Mouse (Mus musculus): ENCODE data around the gene Mlxipl. TPM values are rescaled to one million over a fixed set of nuclear protein-coding genes. Genes with fewer than 3 reads are reported as not detected.

The Mlxipl gene
- total and polyA plus RNA-seq, 2 experiments = 198 to 617 TPM

DNA sequence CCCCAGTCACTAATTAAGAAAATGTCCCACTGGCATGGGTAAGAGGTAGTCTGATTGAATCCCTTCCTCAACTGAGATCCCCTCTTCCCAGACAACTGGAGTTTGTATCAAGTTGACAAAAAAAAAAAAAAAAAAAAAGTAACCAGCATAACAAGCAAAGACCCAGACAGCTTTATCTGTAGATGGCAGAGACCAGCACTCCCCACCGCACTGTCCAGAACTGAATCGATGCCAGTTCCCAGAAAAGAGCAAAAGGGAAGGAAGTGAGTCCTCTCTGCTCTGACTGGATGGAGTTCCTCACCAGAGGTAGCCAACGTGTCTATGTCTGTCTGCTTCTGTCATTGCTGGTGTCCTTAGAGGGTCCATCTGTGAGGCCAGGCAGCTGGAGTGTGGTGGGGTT is 55.8 kb downstream of the Mlxipl start:
- Histone ChIP-seq H3K9ac (ENCODE audit: low read depth, low read length) (no peak overlapping the region), H3K27ac (replicated peaks; ENCODE audit: insufficient read depth, low read depth, low read length) (no peak overlapping the region), H3K4me1 (ENCODE audit: control insufficient read depth, insufficient read depth, low read length) (peaks cover 4% of the 10 kb centered on the region), H3K36me3 (ENCODE audit: control insufficient read depth, insufficient read depth, low read length) (no peaks in the 10 kb centered on the region), H3K4me3 (ENCODE audit: insufficient read depth, low read depth, low read length) (no peak overlapping the region), H3K27me3 (ENCODE audit: control insufficient read depth, insufficient read depth, low read length) (no peaks in the 10 kb centered on the region), H3K79me2 (ENCODE audit: control insufficient read depth, insufficient read depth, low read length) (peaks cover 5% of the 10 kb centered on the region; the same call in 1 of the 2 replicates)
- WGBS = 60% methylated on average over 3 of the region's 3 CpGs
- no peak for TF ChIP-seq CTCF (IDR thresholded peaks at IDR 0.05; ENCODE audit: low read depth, low read length)
- TF ChIP-seq POLR2A (IDR thresholded peaks at IDR 0.05; ENCODE audit: extremely low read depth, insufficient read depth, low read length) = no peak
- DNase-seq (ENCODE audit: extremely low read depth, low read depth, low spot score) = no peak

DNA sequence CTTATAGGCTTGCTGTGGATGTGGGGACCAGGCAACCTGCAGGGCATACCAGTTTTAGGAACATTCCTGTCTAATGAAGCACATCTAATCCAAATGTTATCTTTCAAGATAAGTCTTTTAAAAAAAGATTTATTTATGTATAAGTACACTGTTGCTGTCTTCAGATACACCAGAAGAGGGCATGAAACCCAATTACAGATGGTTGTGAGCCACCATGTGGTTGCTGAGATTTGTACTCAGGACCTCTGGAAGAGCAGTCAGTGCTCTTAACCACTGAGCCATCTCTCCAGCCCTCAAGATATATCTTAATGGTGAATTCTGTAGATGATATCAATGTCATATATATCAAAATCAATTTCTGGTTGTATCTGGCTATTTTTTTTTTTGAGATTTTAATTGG is 56.3 kb downstream of the Mlxipl start:
- Histone ChIP-seq H3K4me1 (ENCODE audit: control insufficient read depth, insufficient read depth, low read length) (peaks cover 5% of the 10 kb centered on the region), H3K4me3 (ENCODE audit: insufficient read depth, low read depth, low read length) (no peak overlapping the region), H3K36me3 (ENCODE audit: control insufficient read depth, insufficient read depth, low read length) (no peaks in the 10 kb centered on the region), H3K9ac (ENCODE audit: low read depth, low read length) (no peak overlapping the region), H3K27ac (replicated peaks; ENCODE audit: insufficient read depth, low read depth, low read length) (no peak overlapping the region), H3K27me3 (ENCODE audit: control insufficient read depth, insufficient read depth, low read length) (no peaks in the 10 kb centered on the region), H3K79me2 (ENCODE audit: control insufficient read depth, insufficient read depth, low read length) (peaks cover 5% of the 10 kb centered on the region; the same call in 1 of the 2 replicates)
- TF ChIP-seq CTCF (IDR thresholded peaks at IDR 0.05; ENCODE audit: low read depth, low read length) (no peak), POLR2A (IDR thresholded peaks at IDR 0.05; ENCODE audit: extremely low read depth, insufficient read depth, low read length) (no peak)
- no peak for DNase-seq (ENCODE audit: extremely low read depth, low read depth, low spot score)

DNA sequence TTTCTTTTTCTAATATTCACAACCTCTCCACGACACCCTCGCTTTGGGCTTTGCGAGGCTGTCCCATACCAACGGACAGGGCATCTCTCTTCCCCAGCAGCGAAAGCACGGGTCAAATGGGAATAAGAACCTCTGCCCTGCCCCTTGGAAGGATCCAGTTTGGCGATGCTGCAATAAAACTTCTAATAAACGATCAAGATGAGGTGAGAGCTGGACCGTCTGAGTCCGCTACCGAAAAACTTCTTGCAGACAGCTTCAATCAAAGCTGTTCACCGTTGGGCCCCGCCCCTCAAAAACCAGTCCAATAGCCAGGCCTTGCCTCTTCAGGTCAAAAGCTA is 59.0 kb downstream of the Mlxipl start:
- Histone ChIP-seq H3K9ac (ENCODE audit: low read depth, low read length) (peak overlapping the region; percentile 51), H3K4me3 (ENCODE audit: insufficient read depth, low read depth, low read length) (peak overlapping the region; percentile 37), H3K79me2 (ENCODE audit: control insufficient read depth, insufficient read depth, low read length) (peaks cover 5% of the 10 kb centered on the region; the same call in 1 of the 2 replicates), H3K27ac (replicated peaks; ENCODE audit: insufficient read depth, low read depth, low read length) (peak overlapping the region; percentile 32), H3K36me3 (ENCODE audit: control insufficient read depth, insufficient read depth, low read length) (peaks cover 3% of the 10 kb centered on the region; the same call in 1 of the 2 replicates), H3K4me1 (ENCODE audit: control insufficient read depth, insufficient read depth, low read length) (peaks cover 5% of the 10 kb centered on the region), H3K27me3 (ENCODE audit: control insufficient read depth, insufficient read depth, low read length) (no peaks in the 10 kb centered on the region)
- WGBS = under 1% methylated on average over 13 of the region's 13 CpGs
- DNase-seq (ENCODE audit: extremely low read depth, low read depth, low spot score) = no peak
- TF ChIP-seq POLR2A (IDR thresholded peaks at IDR 0.05; ENCODE audit: extremely low read depth, insufficient read depth, low read length) (no peak), CTCF (IDR thresholded peaks at IDR 0.05; ENCODE audit: low read depth, low read length) (no peak)

DNA sequence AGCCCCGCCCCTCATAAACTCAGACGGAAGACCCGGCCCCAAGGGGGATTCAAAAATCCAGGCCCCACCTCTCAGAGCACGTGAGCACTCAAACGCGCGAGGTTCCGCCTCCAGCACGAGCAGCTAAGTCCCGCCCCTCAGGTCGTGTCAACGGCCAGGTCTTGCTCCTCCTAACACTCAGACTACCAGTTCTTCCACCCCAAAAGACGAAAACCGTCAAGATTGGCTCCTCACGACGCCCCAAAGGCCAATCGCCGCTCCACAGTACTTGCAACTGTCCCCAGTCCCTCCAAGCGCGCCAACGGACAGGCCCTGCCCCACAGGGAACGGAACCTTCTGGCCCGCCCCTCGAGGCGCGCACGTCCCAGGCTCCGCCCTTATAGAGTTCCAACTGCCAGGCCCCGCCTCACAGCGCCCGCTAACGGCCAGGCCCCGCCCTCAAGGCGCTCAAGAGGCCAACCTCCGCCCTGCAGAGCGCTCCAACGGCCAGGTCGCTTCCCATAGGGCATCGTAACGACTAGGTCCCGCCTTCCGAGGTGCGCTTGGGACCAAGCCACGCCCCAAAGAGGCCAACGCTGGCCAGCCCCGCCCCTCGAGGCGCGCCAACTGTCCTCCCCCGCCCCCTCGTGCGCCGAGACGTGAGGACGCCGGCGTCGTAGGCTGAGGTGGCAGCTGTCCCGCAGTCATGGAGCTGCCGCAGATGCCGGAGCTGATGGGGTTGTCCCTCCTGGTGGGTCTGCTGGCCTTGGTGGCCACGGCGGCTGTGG is 59.5 kb downstream of the Mlxipl start, which contains the start of gene Tbl2:
Gene Tbl2 (plus strand): TSS at position 605 of the 767 bp plus-strand sequence.
- Histone ChIP-seq H3K36me3 (ENCODE audit: control insufficient read depth, insufficient read depth, low read length) (peaks cover 7% of the 10 kb centered on the region; the same call in 1 of the 2 replicates), H3K79me2 (ENCODE audit: control insufficient read depth, insufficient read depth, low read length) (peaks cover 5% of the 10 kb centered on the region; the same call in 1 of the 2 replicates), H3K4me3 (ENCODE audit: insufficient read depth, low read depth, low read length) (peak within 1 kb of the TSS; percentile 80), H3K27ac (replicated peaks; ENCODE audit: insufficient read depth, low read depth, low read length) (peak within 1 kb of the TSS; percentile 80), H3K4me1 (ENCODE audit: control insufficient read depth, insufficient read depth, low read length) (peaks cover 5% of the 10 kb centered on the region), H3K9ac (ENCODE audit: low read depth, low read length) (peak within 1 kb of the TSS; percentile 89), H3K27me3 (ENCODE audit: control insufficient read depth, insufficient read depth, low read length) (no peaks in the 10 kb centered on the region)
- WGBS = under 1% methylated on average over 63 of the region's 63 CpGs
- TF ChIP-seq CTCF (IDR thresholded peaks at IDR 0.05; ENCODE audit: low read depth, low read length) = no peak
- TF ChIP-seq POLR2A (IDR thresholded peaks at IDR 0.05; ENCODE audit: extremely low read depth, insufficient read depth, low read length) = peak; percentile 67
- peak; percentile 99 for DNase-seq (ENCODE audit: extremely low read depth, low read depth, low spot score)

DNA sequence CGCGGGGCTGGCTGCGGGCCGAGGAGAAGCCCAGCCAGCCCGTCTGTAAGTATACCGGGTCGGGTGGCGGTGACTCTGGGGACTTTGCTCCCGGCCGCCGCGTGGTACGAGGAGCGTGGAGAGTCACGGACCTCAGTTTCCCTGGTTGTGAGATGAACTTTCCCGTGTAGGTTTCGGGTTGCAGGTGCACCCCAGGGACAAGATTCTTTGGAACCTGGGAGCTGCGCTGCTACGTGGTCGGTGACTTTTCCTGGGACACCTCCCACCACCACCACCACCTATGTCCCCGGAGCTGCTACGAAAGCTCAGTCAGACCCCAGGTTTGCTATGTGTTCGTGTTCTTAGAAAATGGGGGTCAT is 60.1 kb downstream of the Mlxipl start:
- Histone ChIP-seq H3K36me3 (ENCODE audit: control insufficient read depth, insufficient read depth, low read length) (peaks cover 8% of the 10 kb centered on the region; the same call in 1 of the 2 replicates), H3K4me3 (ENCODE audit: insufficient read depth, low read depth, low read length) (peak overlapping the region; percentile 80), H3K27ac (replicated peaks; ENCODE audit: insufficient read depth, low read depth, low read length) (peak overlapping the region; percentile 80), H3K79me2 (ENCODE audit: control insufficient read depth, insufficient read depth, low read length) (peaks cover 5% of the 10 kb centered on the region; the same call in 1 of the 2 replicates), H3K4me1 (ENCODE audit: control insufficient read depth, insufficient read depth, low read length) (peaks cover 5% of the 10 kb centered on the region), H3K27me3 (ENCODE audit: control insufficient read depth, insufficient read depth, low read length) (no peaks in the 10 kb centered on the region), H3K9ac (ENCODE audit: low read depth, low read length) (peak overlapping the region; percentile 89)
- TF ChIP-seq POLR2A (IDR thresholded peaks at IDR 0.05; ENCODE audit: extremely low read depth, insufficient read depth, low read length) (no peak), CTCF (IDR thresholded peaks at IDR 0.05; ENCODE audit: low read depth, low read length) (no peak)
- DNase-seq (ENCODE audit: extremely low read depth, low read depth, low spot score) = no peak
- WGBS = under 1% methylated on average over 23 of the region's 23 CpGs

DNA sequence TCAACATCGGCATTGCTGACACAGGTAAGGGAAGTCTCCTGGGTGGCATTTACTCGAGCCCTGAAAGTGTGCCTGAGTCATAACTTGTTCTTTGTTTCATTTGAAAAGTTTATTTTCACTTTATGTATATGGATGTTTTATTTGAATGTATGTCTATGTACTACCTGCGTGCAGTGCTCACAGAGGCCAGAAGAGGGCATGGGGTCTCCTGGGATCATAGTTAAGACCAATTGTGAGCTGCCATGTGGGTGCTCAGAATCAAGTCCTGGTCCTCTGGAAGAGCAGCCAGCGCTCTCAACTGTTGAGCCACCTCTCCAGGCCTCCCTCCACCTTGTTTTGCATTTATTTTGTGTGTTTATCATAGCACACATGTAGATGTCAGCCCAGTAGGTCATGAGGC is 66.8 kb downstream of the Mlxipl start:
- H3K27me3 ChIP-seq (ENCODE audit: control insufficient read depth, insufficient read depth, low read length) = no peaks in the 10 kb centered on the region
- no peak for TF ChIP-seq POLR2A (IDR thresholded peaks at IDR 0.05; ENCODE audit: extremely low read depth, insufficient read depth, low read length)
- TF ChIP-seq CTCF (IDR thresholded peaks at IDR 0.05; ENCODE audit: low read depth, low read length) = peak; percentile 27; the same call in 1 of the 2 replicates
- H3K4me3 ChIP-seq (ENCODE audit: insufficient read depth, low read depth, low read length) = no peak overlapping the region
- peaks cover 6% of the 10 kb centered on the region for H3K4me1 ChIP-seq (ENCODE audit: control insufficient read depth, insufficient read depth, low read length)
- H3K27ac ChIP-seq (replicated peaks; ENCODE audit: insufficient read depth, low read depth, low read length) = no peak overlapping the region
- H3K79me2 ChIP-seq (ENCODE audit: control insufficient read depth, insufficient read depth, low read length) = no peaks in the 10 kb centered on the region
- 100% methylated on average over 4 of the region's 4 CpGs for WGBS
- H3K9ac ChIP-seq (ENCODE audit: low read depth, low read length) = no peak overlapping the region
- DNase-seq (ENCODE audit: extremely low read depth, low read depth, low spot score) = no peak
- peaks cover 36% of the 10 kb centered on the region for H3K36me3 ChIP-seq (ENCODE audit: control insufficient read depth, insufficient read depth, low read length)

Measured in liver, adult 2 months (tissue).